Mouse (Mus musculus) kidney, postnatal 0 days (tissue): ENCODE measurements around the gene Lim2. TPM values are rescaled to one million over a fixed set of nuclear protein-coding genes. Genes with fewer than 3 reads are reported as not detected.

Experiments
- ATAC-seq: fragments of 200-750 bp; cut with Nextera tagmentation; replicated peaks from 2 replicates; pipeline ENCODE4 v1.8.0; 2017; ENCODE audit warnings: low read depth, moderate number of reproducible peaks, moderate TSS enrichment, moderate library complexity; ENCODE audit not compliant: low FRiP score
- DNase-seq: peaks from one replicate; pipeline ENCODE4 v3.0.0-alpha.2; 2016; ENCODE audit warnings: low spot score
- H3K27ac ChIP-seq: fragments of 300-500 bp; sonication (generic); 2 replicates; pipeline ENCODE4 v1.5.1; 2014; ENCODE audit warnings: mild to moderate bottlenecking
- H3K27me3 ChIP-seq: fragments of 300-500 bp; sonication (generic); 2 replicates; pipeline ENCODE4 v1.6.1; 2014; ENCODE audit warnings: low read length, mixed read lengths; ENCODE audit not compliant: insufficient read depth
- H3K36me3 ChIP-seq: fragments of 300-500 bp; sonication (generic); 2 replicates; pipeline ENCODE4 v1.6.1; 2014; ENCODE audit warnings: low read length, mixed read lengths; ENCODE audit not compliant: insufficient read depth
- H3K4me1 ChIP-seq: fragments of 300-500 bp; sonication (generic); replicated peaks from 2 replicates; pipeline ENCODE4 v1.6.1; 2014; ENCODE audit warnings: antibody characterized with exemption, low read length, mixed read lengths; ENCODE audit not compliant: insufficient read depth
- H3K4me2 ChIP-seq: fragments of 300-500 bp; sonication (generic); 2 replicates; pipeline ENCODE4 v1.6.1; 2014; ENCODE audit warnings: mild to moderate bottlenecking, low read length, moderate library complexity, mixed read lengths
- H3K4me3 ChIP-seq: fragments of 300-500 bp; sonication (generic); replicated peaks from 2 replicates; pipeline ENCODE4 v1.5.1; 2014; ENCODE audit warnings: low read depth, low read length
- H3K9ac ChIP-seq: fragments of 300-500 bp; sonication (generic); 2 replicates; pipeline ENCODE4 v1.6.1; 2014; ENCODE audit warnings: low read depth, low read length
- H3K9me3 ChIP-seq: fragments of 300-500 bp; sonication (generic); replicated peaks from 2 replicates; pipeline ENCODE4 v1.6.1; 2016; ENCODE audit warnings: low read length, inconsistent platforms, mixed read lengths
- CTCF ChIP-seq: IDR thresholded peaks from 2 replicates; pipeline ENCODE4 v1.5.1; 2016; ENCODE audit warnings: antibody characterized with exemption, low read depth, mild to moderate bottlenecking, moderate library complexity
- WGBS: fragments of 180-500 bp; shearing (Covaris S2); extraction: QIAGEN DNeasy Blood & Tissue Kit; methylation state at CpG from one replicate; pipeline ENCODE4 v1.1.7; 2014; 5-methylcytosine and 5-hydroxymethylcytosine counted together
- microRNA-seq: library from miRNA; unstranded; fragments of <30 nt; microRNA quantifications from one replicate; pipeline ENCODE4, GENCODE M21; 2016
- polyA plus RNA-seq: library from polyadenylated mRNA; unstranded; fragments of >200 nt; fragmentation: Nextera tagmentation; extraction: Ambion mirVana; gene quantifications from 2 replicates; pipeline ENCODE4 v1.2.1, GENCODE M21; 2015

Gene Lim2
- polyA plus RNA-seq, 1 experiment from 2014 or later, result not detected

DNA sequence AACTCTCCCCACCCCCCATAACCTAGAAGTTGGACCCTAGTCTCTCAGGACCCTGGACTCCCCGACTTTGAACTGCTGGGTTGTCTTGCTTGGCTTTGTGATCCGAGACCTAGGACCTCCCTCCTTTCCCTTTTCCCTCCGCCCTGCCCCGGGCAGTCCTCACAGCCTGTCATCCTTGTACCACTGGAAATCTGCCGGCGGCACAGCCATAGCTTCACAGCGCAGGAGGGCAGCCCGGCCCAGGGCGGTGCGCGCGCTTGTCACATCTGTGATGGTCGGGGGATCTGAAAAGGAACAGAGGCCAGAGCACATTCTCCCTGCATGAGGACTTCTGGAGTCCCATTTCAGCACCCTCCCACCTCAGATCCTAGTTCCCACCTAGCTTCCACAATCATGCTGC, 48.9 kb downstream of the Lim2 start:
- no peak for TF ChIP-seq CTCF
- Histone ChIP-seq H3K27me3 (peaks cover 9% of the 10 kb centered on the region; the same call in 1 of the 2 replicates), H3K9me3 (no peaks in the 10 kb centered on the region), H3K4me3 (no peak overlapping the region), H3K4me1 (no peaks in the 10 kb centered on the region), H3K9ac (no peak overlapping the region), H3K36me3 (no peaks in the 10 kb centered on the region), H3K4me2 (peak overlapping the region; percentile 8; the same call in 1 of the 2 replicates), H3K27ac (no peak overlapping the region)
- DNase-seq (no peak), ATAC-seq (0 out of 2 replicates have a peak, but pooled peaks have one; percentile 15)
- WGBS, result 7% methylated on average over 13 of the region's 13 CpGs

DNA sequence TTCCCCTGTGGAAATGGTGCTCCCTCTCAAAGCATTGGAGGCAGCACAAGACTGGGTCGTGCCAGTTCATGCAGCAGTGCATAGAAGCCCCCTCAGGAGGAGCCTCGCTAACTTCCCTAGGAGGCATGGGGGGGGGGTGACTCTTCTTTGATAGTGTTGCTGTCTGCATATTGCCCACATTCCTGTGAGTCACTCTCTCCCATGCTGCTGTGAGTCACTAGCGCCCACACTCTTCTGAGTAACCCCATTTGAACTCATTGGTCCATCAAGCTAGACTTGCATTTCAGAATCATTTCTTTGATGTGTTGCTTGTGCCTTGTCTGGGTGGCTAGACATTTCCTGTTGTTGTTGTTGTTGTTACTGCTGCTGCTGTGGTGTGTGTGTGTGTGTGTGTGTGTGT, 53.7 kb downstream of the Lim2 start:
- Histone ChIP-seq H3K9ac (no peak overlapping the region), H3K27me3 (peaks cover 6% of the 10 kb centered on the region; the same call in 1 of the 2 replicates), H3K4me1 (no peaks in the 10 kb centered on the region), H3K9me3 (no peaks in the 10 kb centered on the region), H3K36me3 (no peaks in the 10 kb centered on the region), H3K27ac (no peak overlapping the region), H3K4me2 (no peak overlapping the region), H3K4me3 (no peak overlapping the region)
- WGBS, result 58% methylated on average over 3 of the region's 3 CpGs
- DNase-seq (no peak), ATAC-seq (no peak)
- no peak for TF ChIP-seq CTCF

DNA sequence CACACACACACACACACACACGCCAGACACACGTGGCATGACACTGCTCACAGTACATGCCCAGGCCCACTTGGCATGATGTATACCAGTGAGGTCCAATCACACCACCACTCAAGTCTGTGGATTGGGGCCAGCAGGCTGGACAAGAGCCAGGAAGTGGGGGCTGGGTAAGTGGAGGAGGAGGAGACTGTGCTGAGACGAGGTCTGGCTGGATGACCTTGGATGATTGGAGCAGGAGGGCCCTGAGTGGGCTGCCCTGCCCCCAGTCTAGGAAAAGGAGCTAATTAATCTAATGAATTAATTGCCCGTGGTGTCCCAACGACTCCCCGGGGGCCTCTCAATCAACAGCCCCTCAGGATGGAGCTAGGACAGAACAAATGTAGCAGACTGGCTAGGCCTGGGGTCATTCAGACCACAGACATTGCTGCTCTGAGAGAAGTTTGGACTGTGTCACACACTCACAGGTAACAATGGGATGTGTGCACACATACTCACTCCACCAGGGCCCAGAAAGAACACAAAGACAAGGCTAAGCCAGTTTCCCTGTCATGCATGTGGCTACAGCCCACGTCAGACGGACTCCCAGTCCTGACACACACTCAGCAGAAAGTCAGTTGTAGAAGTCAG, 54.7 kb downstream of the Lim2 start:
- Histone ChIP-seq H3K4me3 (no peak overlapping the region), H3K27ac (no peak overlapping the region), H3K9me3 (no peaks in the 10 kb centered on the region), H3K4me2 (no peak overlapping the region), H3K36me3 (no peaks in the 10 kb centered on the region), H3K27me3 (no peaks in the 10 kb centered on the region), H3K9ac (no peak overlapping the region), H3K4me1 (no peaks in the 10 kb centered on the region)
- peak; percentile 27 for DNase-seq
- TF ChIP-seq CTCF, result no peak
- WGBS, result 32% methylated on average over 8 of the region's 8 CpGs
- ATAC-seq, result no peak

DNA sequence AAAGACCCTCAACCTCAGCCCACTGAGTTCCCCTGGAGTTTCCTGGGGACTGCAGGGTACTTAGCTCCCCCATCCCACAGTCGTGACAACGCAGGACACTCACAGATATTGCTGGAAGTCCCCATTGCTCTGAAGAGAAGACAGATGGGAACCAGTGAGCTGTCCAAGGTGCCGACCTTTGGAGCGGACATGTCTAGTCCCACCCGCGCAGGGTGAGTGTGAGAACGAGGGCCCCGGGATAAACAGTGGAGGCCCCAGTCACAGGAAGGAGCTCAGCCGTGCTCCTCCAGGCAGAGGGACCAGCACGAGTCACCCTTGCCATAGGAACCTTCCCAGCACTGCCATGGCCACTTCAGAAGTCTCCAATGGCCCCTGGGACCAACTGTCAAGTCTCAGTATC, 55.8 kb downstream of the Lim2 start:
- Histone ChIP-seq H3K4me2 (no peak overlapping the region), H3K27ac (no peak overlapping the region), H3K36me3 (no peaks in the 10 kb centered on the region), H3K9me3 (no peaks in the 10 kb centered on the region), H3K4me3 (no peak overlapping the region), H3K4me1 (no peaks in the 10 kb centered on the region), H3K27me3 (no peaks in the 10 kb centered on the region), H3K9ac (no peak overlapping the region)
- WGBS, result 7% methylated on average over 10 of the region's 10 CpGs
- no peak for TF ChIP-seq CTCF
- ATAC-seq (no peak), DNase-seq (peak; percentile 42)

Small RNA genes within 50 kb of the gene (microRNA-seq; reads per million reads assigned to microRNA genes)
- 0.80 reads per million for gene Mir7051

Other genes starting within 250 kb of the Lim2 start
- 11.8 and 12.8 TPM in 2 replicates for gene Zfp715, start 114.4 kb upstream of the Lim2 start, polyA plus RNA-seq
- gene Siglecf, start 76.3 kb upstream of the Lim2 start, polyA plus RNA-seq, result not detected in 2 replicates
- gene Siglecg, start 19.5 kb upstream of the Lim2 start, polyA plus RNA-seq, result 2.1 and 2.3 TPM in 2 replicates
- gene Nkg7, start 9.4 kb downstream of the Lim2 start, polyA plus RNA-seq, result 0.20 and 0.49 TPM in 2 replicates
- gene Cldnd2, start 13.1 kb downstream of the Lim2 start, polyA plus RNA-seq, result 0.18 TPM in 1 of 2 replicates, not detected in the other
- 575 and 604 TPM in 2 replicates for gene Etfb, start 16.4 kb downstream of the Lim2 start, polyA plus RNA-seq
- gene Gm45233, start 16.5 kb downstream of the Lim2 start, polyA plus RNA-seq, result 0.24 and 0.29 TPM in 2 replicates
- 4.7 and 6.7 TPM in 2 replicates for gene Vsig10l, start 35.5 kb downstream of the Lim2 start, polyA plus RNA-seq
- gene Iglon5, start 62.4 kb downstream of the Lim2 start, polyA plus RNA-seq, result 0.25 and 0.29 TPM in 2 replicates
- gene 4931406B18Rik, start 78.3 kb downstream of the Lim2 start, polyA plus RNA-seq, result not detected in 2 replicates
- gene Cd33, start 116.8 kb downstream of the Lim2 start, polyA plus RNA-seq, result 0.75 and 1.2 TPM in 2 replicates
- 1.8 and 2.1 TPM in 2 replicates for gene Zfp658, start 134.6 kb downstream of the Lim2 start, polyA plus RNA-seq
- 7.8 and 9.3 TPM in 2 replicates for gene Zfp719, start 151.9 kb downstream of the Lim2 start, polyA plus RNA-seq
- gene Zfp819, start 179.5 kb downstream of the Lim2 start, polyA plus RNA-seq, result 0.08 TPM in 1 of 2 replicates, not detected in the other
- gene Ceacam18, start 207.0 kb downstream of the Lim2 start, polyA plus RNA-seq, result not detected in 2 replicates
- 0.59 and 0.68 TPM in 2 replicates for gene Siglece, start 232.5 kb downstream of the Lim2 start, polyA plus RNA-seq
- 12.5 and 13.5 TPM in 2 replicates for gene Ctu1, start 244.3 kb downstream of the Lim2 start, polyA plus RNA-seq